Mouse (Mus musculus) natural killer cell, adult 2 months (primary cell): ENCODE measurements around the gene Gm10570.

Experiments
- DNase-seq, 2 experiments: peaks; one replicate each; pipeline ENCODE4 v3.0.0; 2022; ENCODE audit warnings: low spot score in 2 of 2

The Gm10570 gene

GRCm38 (mm10) chr4:130273698-130274345 lies 34.7 kb downstream of the Gm10570 start:
- DNase-seq: no peak

DNA sequence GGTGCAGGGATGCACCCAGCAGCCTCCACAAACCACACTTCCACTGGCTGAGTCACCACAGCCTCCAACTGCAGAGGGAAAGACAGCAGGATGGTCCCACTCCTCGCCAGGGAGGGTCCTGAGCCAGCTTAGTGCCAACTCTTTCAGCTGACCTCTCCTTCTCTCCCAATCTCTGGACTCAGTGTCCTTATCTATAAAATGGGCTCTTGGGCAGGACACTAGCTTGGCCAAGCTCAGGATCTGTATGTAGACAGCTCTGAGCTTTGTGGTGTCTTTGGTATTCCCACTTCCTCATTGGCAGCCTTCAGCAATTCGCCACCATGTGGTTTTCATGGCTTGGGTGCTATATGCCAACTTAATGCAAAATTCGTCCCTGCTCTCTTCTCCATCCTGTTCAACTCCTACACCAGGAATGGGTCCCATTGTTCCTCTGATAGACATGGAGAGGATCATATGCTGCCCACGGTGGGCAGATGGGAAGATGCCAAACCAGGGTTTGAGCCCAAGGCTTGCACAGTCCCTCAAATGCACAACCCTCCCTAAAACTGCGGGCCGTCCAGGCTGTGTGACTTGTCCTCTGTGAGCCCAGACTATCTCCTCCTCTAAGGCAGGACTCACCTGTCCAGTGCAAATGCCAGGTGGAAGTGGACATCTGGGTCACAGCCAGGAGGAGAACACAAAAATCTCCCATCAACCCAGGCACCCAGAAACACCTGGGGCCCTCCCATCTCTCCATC lies 37.7 kb downstream of the Gm10570 start:
- no peak for DNase-seq

- DNase-seq: no peak
Measured at GRCm38 (mm10) chr4:130270089-130270488, 38.4 kb downstream of the Gm10570 start.

DNA sequence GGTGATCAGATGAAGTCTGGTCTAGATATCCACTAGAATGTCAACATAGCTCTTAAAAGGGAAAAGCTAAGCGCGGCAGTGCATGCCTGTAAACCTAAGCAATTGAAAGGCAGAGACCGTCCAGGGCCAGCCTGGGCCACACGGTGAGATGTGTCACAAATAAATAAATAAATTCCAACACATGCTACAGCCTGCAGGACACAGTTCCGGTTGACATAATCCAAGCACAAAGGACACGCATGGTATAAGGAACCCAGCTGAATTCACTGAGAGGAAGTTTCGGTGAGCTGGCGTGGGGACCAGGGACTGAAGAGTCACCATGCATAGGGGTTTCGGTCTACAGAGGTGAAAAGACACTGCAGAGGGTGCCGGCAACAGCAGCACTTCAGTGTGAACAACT lies 39.7 kb downstream of the Gm10570 start:
- DNase-seq: no peak

- DNase-seq: no peak
Measured at GRCm38 (mm10) chr4:130267069-130267468, 41.4 kb downstream of the Gm10570 start.

- DNase-seq: no peak
Measured at GRCm38 (mm10) chr4:130266601-130267000, 41.9 kb downstream of the Gm10570 start.

GRCm38 (mm10) chr4:130264698-130265349 lies 43.6 kb downstream of the Gm10570 start:
- peak; percentile 28 to 48 for DNase-seq

DNA sequence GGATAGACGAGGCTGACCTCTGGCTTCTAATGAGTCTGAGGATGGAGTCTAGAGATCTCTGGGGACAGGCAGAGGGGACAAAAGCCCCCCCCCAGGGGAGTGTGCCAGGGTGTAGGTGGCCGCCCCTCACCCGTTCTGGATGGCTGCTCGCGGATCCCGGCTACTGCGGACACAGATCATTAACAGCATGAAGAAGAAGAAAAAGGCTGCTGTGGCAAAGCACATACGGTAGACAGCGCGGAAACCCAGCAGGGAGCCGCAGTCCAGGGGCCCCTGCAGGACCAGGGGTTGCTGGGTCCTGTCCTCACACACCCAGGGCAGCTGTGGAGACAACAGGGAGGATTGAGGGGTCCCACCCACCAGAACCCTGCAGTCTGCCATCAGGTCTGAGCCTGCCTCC lies 44.3 kb downstream of the Gm10570 start:
- DNase-seq: no peak

- DNase-seq: no peak
Measured at GRCm38 (mm10) chr4:130260406-130260805, 48.1 kb downstream of the Gm10570 start.
